Mouse (Mus musculus) left cerebral cortex, adult 2 months (tissue): Measurements from ENCODE around the gene Prop1. TPM values are rescaled to one million over a fixed set of nuclear protein-coding genes. Genes with fewer than 3 reads are reported as not detected.

Source experiments
- DNase-seq, 2 experiments: peaks; one replicate each; pipeline ENCODE4 v3.0.0; 2021 to 2022; ENCODE audit warnings: low spot score in 2 of 2, mixed read lengths in 1 of 2; ENCODE audit errors: extremely low spot score in 1 of 2
- H3K27ac ChIP-seq: fragments of 200-600 bp; 2 replicates; pipeline ENCODE4 v1.8.1; 2022
- H3K4me3 ChIP-seq: fragments of 200-600 bp; 2 replicates; pipeline ENCODE4 v1.8.1; 2022
- CTCF ChIP-seq: fragments of 200-600 bp; IDR thresholded peaks from 2 replicates; pipeline ENCODE4 v1.8.1; 2022; ENCODE audit warnings: antibody characterized with exemption, mild to moderate bottlenecking, moderate library complexity
- intact Hi-C: fragments of 180-260 bp; cut with DNase I; formaldehyde crosslinking; loops from one replicate; pipeline ENCODE4 v1.15.1; 2025
- long read RNA-seq, 2 experiments: library from polyadenylated mRNA; stranded (forward); transcript quantifications; one replicate each; pipeline ENCODE4 v2.0.0; 2021; ENCODE audit warnings: borderline mapping rate in 2 of 2
- total RNA-seq, 2 experiments: library from RNA; stranded (reverse); gene quantifications; 2 replicates each; pipeline ENCODE4 v1.2.3; 2021

Gene Prop1
- not detected for total RNA-seq
- long read RNA-seq, experiment 1 = 0 reads
- long read RNA-seq, experiment 2 = 0 reads

GRCm38 (mm10) chr11:50953665-50954064 lies at the start of gene Prop1:
TSS of gene Prop1 (minus strand) at chr11:50953765.
- no peak for TF ChIP-seq CTCF
- intact Hi-C loops = no loop called here
- no peak within 1 kb of the TSS for H3K4me3 ChIP-seq
- no peak within 1 kb of the TSS for H3K27ac ChIP-seq
- no peak for DNase-seq

DNA sequence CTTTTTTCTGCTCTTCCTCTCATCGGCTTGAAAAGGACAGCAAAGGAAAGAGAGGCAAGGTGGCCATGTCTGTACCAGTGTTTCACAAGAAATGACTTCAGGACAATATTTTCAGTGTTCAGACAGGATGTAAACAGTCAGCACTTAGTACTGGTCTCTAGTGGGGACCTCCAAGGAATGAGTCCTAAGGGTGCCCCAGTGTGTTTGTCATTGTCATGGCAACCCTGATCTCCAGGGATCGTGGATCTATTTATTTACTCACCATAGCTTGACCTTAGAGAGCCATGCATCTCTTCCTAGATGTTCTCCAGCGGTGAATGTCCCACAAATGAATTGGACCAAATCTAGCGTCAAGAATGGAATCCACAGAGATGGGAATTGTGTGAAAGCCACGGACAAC lies 49.7 kb upstream of the Prop1 start, which contains the start of gene Olfr51:
TSS of gene Olfr51 (plus strand) at position 301 of the 400 bp plus-strand sequence.
- intact Hi-C loops = no loop called here
- DNase-seq = no peak
- TF ChIP-seq CTCF = no peak
- no peak within 1 kb of the TSS for H3K27ac ChIP-seq
- no peak within 1 kb of the TSS for H3K4me3 ChIP-seq

DNA sequence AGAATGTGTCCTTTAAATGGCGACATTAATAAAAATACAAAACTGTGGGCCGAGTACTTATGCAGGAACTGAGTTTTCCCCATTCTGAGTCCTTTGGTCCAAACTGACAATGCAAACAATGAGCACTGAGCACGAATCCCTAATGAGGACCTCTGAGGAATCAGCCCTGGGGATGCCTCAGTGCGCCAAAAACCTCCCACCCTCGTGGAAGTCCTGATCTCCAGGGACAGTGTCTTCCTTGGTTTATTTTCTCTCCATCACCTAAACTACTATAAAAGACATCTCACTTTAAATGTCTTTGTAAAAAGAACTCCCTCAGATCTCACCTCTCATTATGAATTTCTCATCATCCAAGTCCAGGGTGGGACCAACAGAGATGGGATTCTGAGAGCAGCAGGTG lies 28.1 kb upstream of the Prop1 start, which contains the start of gene Olfr1377:
TSS of gene Olfr1377 (plus strand) at position 301 of the 400 bp plus-strand sequence.
- DNase-seq = no peak
- TF ChIP-seq CTCF = no peak
- H3K4me3 ChIP-seq = no peak within 1 kb of the TSS
- no peak within 1 kb of the TSS for H3K27ac ChIP-seq
- intact Hi-C loops = no loop called here

GRCm38 (mm10) chr11:50977216-50977615 lies 23.7 kb upstream of the Prop1 start:
- no peak overlapping the region for H3K4me3 ChIP-seq
- no peak for DNase-seq

DNA sequence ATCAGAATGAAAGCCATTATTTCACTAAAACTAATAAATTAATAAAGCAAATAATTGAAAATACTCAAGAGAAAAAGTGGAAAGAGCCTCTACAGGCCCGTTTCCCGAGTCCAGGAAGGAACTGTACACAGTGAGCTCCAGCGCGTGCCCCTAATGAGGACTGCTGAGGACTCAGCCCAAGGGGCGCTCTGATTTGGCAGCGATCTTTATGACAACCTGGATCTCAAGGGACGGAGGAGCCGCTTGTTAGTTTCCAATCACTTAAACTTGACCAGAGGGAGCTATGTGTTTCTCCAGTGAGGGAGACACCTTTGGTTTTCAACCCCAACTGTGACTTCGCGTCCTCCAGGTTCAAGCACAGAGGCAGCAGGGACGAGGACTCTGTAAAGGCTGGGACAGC lies 12.7 kb upstream of the Prop1 start, which contains the start of gene Olfr1378:
TSS of gene Olfr1378 (plus strand) at position 301 of the 400 bp plus-strand sequence.
- no peak within 1 kb of the TSS for H3K27ac ChIP-seq
- intact Hi-C loops = no loop called here
- H3K4me3 ChIP-seq = no peak within 1 kb of the TSS
- no peak for TF ChIP-seq CTCF
- DNase-seq = no peak

More at GRCm38 (mm10) chr11:50977216-50977615, 23.7 kb upstream of the Prop1 start:
- TF ChIP-seq CTCF = no peak; the same call in 1 of the 2 replicates
- intact Hi-C loops = no loop called here
- no peak overlapping the region for H3K27ac ChIP-seq

GRCm38 (mm10) chr11:50964886-50965285 lies 11.3 kb upstream of the Prop1 start:
- no peak for TF ChIP-seq CTCF
- H3K27ac ChIP-seq = no peak overlapping the region
- no peak overlapping the region for H3K4me3 ChIP-seq
- no peak for DNase-seq
- intact Hi-C loops = no loop called here

DNA sequence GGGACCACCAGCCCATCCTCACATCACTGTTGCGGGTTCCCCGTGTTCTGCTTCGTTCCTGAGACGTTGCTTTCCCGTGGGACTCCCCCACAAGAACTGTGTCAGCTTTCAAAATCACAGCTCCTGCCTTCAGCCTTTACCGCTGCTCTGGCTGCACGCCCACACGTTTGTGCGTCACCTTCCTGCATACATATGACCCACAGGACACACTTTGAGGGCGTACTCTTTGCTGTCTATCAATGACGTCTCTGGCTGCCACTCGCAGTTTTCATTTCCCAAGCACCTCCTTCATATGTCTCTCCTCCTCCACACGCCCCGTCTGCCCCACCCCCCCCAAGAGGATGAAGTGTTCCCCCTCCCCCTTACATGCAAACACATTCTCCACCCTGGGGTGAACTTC lies 1.3 kb downstream of the Prop1 start:
- Histone ChIP-seq H3K4me3 (no peak overlapping the region), H3K27ac (no peak overlapping the region)
- intact Hi-C loops = no loop called here
- DNase-seq = peak; percentile 22 to 57
- TF ChIP-seq CTCF = no peak

GRCm38 (mm10) chr11:50943506-50943905 lies 10.1 kb downstream of the Prop1 start, which contains the start of gene 4933414I15Rik:
TSS of gene 4933414I15Rik (minus strand) at chr11:50943765.
- Histone ChIP-seq H3K4me3 (no peak within 1 kb of the TSS), H3K27ac (no peak within 1 kb of the TSS)
- no peak for TF ChIP-seq CTCF
- DNase-seq = no peak
- intact Hi-C loops = loop anchor here (5.0 kb wide), 1 partner anchor 594 kb away; no protein-coding TSS in a partner anchor

- no peak for DNase-seq
- Histone ChIP-seq H3K27ac (no peak overlapping the region), H3K4me3 (no peak overlapping the region)
- intact Hi-C loops = loop anchor here (5.0 kb wide), 1 partner anchor 595 kb away; no protein-coding TSS in a partner anchor
- TF ChIP-seq CTCF = no peak
Measured at GRCm38 (mm10) chr11:50942386-50942785, 11.2 kb downstream of the Prop1 start.

DNA sequence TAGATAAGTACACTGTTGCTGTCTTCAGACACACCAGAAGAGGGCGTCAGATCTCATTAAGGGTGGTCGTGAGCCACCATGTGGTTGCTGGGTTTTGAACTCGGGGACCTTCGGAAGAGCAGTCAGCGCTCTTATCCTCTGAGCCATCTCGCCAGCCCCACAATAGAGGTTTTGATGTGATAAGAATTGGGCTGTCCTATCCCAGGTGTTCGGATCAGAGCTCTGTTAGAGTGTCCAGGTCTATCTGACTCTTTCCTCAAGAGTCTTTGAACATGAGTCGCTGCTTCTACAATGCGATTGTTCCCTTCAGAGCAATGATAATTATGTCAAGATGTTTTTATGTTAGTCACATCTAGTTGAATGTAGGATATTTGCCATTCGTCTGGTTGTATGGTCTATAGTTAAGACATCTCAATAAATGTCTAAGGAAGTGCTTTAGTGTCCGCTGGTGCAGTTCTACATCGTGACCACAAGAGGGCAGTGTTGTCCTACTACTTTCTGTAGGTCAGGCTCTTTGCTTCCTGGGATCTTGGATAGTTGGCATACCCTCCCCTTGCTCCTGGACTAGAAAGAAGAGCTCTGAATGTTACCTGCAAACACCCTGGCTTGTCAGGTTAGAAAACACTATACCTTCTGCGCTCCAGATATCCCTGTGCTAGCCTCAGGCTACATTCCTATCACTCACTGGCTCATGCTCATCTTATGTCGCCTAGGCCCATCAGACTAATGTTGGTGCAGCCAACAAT lies 13.8 kb downstream of the Prop1 start:
- no peak for DNase-seq
- no peak overlapping the region for H3K4me3 ChIP-seq
- intact Hi-C loops = loop anchor here (1.0 to 5.0 kb wide), 3 partner anchors 94 to 598 kb away; no protein-coding TSS in a partner anchor
- no peak overlapping the region for H3K27ac ChIP-seq
- TF ChIP-seq CTCF = peak; percentile 84

DNA sequence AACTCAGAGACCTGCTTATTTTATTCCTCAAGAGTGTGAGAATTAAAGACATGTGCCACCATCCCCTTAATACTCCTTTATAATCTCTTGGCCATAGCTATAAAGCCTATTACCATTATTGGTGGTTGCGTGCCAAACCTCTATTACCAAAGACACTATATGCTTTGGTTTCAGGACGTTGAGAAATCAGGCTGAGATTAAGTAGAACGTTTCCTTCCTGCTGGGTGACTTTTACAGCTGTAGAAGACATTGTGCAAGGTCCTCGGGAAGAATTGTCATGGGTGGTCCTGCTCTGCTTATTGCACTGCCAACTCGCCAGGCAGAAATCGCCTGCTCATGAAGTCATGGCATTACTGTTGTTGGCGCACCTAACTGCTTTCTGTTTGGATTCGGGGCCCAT lies 15.1 kb downstream of the Prop1 start:
- TF ChIP-seq CTCF = no peak
- no peak for DNase-seq
- Histone ChIP-seq H3K4me3 (no peak overlapping the region), H3K27ac (no peak overlapping the region)
- intact Hi-C loops = no loop called here

GRCm38 (mm10) chr11:50932040-50932439 lies 21.5 kb downstream of the Prop1 start:
- TF ChIP-seq CTCF = no peak
- intact Hi-C loops = loop anchor here (5.0 kb wide), 2 partner anchors 45 to 105 kb away; partner anchors contain the start of genes Zfp354c and Zfp454
- Histone ChIP-seq H3K27ac (peak overlapping the region; percentile 94), H3K4me3 (peak overlapping the region; percentile 67)
- no peak for DNase-seq
